Mouse (Mus musculus) myocyte (in vitro differentiated cells): ENCODE measurements at regions not wholly inside any gene's neighbourhood (a gene's known extent, or its start where the extent isn't known, plus 50 kb on each side); places are given as distances from the start of the nearest gene placed in this dataset.

Source experiments
- CEBPB ChIP-seq: IDR thresholded peaks from 2 replicates; pipeline ENCODE4 v1.6.1; 2011; ENCODE audit warnings: mild to moderate bottlenecking, moderate library complexity; ENCODE audit not compliant: poor library complexity, insufficient read depth, severe bottlenecking
- E2F4 ChIP-seq: IDR thresholded peaks from one replicate; pipeline ENCODE4 v1.6.1; 2011; ENCODE audit warnings: mild to moderate bottlenecking, control low read depth, moderate library complexity; ENCODE audit not compliant: insufficient read depth
- MAX ChIP-seq: IDR thresholded peaks from one replicate; pipeline ENCODE4 v1.6.1; 2011; ENCODE audit warnings: low read depth, mild to moderate bottlenecking, control low read depth
- MYOD1 ChIP-seq, 3 experiments: IDR thresholded peaks; one replicate each; pipeline ENCODE4 v1.6.1; 2011; ENCODE audit warnings: control low read depth in 2 of 3, low read depth in 2 of 3, mild to moderate bottlenecking in 2 of 3, moderate library complexity in 1 of 3; ENCODE audit not compliant: insufficient read length in 2 of 3, control insufficient read depth in 1 of 3
- MYOG ChIP-seq, 3 experiments: IDR thresholded peaks; one replicate each; pipeline ENCODE4 v1.6.1; 2011; ENCODE audit warnings: control low read depth in 2 of 3, low read depth in 2 of 3, mild to moderate bottlenecking in 2 of 3; ENCODE audit not compliant: insufficient read length in 2 of 3, control insufficient read depth in 1 of 3, insufficient read depth in 1 of 3
- POLR2A ChIP-seq: IDR thresholded peaks from one replicate; pipeline ENCODE4 v1.6.1; 2011; ENCODE audit warnings: low read depth, mild to moderate bottlenecking, control low read depth, moderate library complexity; ENCODE audit not compliant: insufficient read length
- POLR2AphosphoS2 ChIP-seq: IDR thresholded peaks from one replicate; pipeline ENCODE4 v1.6.1; 2011; ENCODE audit warnings: low read depth, control low read depth; ENCODE audit not compliant: insufficient read length
- REST ChIP-seq: IDR thresholded peaks from one replicate; pipeline ENCODE4 v1.6.1; 2011; ENCODE audit warnings: mild to moderate bottlenecking, control low read depth, moderate library complexity; ENCODE audit not compliant: insufficient read depth, insufficient read length
- SRF ChIP-seq: IDR thresholded peaks from one replicate; pipeline ENCODE4 v1.6.1; 2011; ENCODE audit warnings: low read depth; ENCODE audit not compliant: control insufficient read depth, insufficient read length
- TCF12 ChIP-seq: IDR thresholded peaks from one replicate; pipeline ENCODE4 v1.6.1; 2011; ENCODE audit warnings: mild to moderate bottlenecking, control low read depth; ENCODE audit not compliant: poor library complexity, insufficient read depth, severe bottlenecking
- TCF3 ChIP-seq: IDR thresholded peaks from one replicate; pipeline ENCODE4 v1.6.1; 2011; ENCODE audit warnings: low read depth, control low read depth; ENCODE audit not compliant: insufficient read length
- USF1 ChIP-seq: IDR thresholded peaks from one replicate; pipeline ENCODE4 v1.6.1; 2011; ENCODE audit warnings: low read depth, mild to moderate bottlenecking, control low read depth, moderate library complexity

DNA sequence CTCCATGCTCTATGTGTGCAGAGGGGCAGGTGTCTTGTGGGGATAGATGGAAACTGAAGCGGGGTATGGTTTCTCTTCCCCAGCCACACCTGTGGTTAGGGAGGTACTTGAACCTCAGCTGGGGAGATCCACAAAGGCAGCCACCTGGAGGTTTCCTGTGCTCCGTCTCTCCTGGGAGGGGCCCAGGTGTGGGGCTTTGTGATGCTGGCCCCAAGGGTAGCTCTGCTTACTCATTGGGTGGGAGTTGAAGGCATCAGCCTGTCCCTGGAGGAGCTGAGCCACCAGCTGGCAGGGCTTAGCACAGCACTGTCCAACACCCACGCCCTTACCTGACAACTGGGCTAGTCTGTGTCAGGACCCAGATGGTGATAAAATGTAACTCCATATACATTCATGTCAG is 81.4 kb downstream of the Lhx2 start:
- TF ChIP-seq POLR2A = no peak
- no peak for TF ChIP-seq TCF3
- no peak for TF ChIP-seq MAX
- no peak for TF ChIP-seq POLR2AphosphoS2
- no peak for TF ChIP-seq MYOD1 (IDR thresholded peaks at IDR 0.05; ENCODE audit: control insufficient read depth in 1 of 3, insufficient read length in 2 of 3, low read depth in 2 of 3)
- TF ChIP-seq USF1 = no peak
- no peak for TF ChIP-seq MYOG (IDR thresholded peaks at IDR 0.05; ENCODE audit: control insufficient read depth in 1 of 3, insufficient read depth in 1 of 3, insufficient read length in 2 of 3, low read depth in 2 of 3)
- no peak for TF ChIP-seq TCF12
- no peak for TF ChIP-seq CEBPB
- TF ChIP-seq E2F4 = no peak
- no peak for TF ChIP-seq REST
- TF ChIP-seq SRF = no peak
